Mouse (Mus musculus) kidney, postnatal 10 days (tissue): ENCODE results near the gene Pdf.
"Not testable (repeated sequence)": the region's sequence is repeated elsewhere in the genome, so short reads cannot be mapped to it uniquely, and the experiment has no call there.

Experiments
- DNase-seq: peaks from one replicate; pipeline ENCODE4 v3.0.0; 2021; ENCODE audit warnings: mixed read lengths

Pdf gene

DNA sequence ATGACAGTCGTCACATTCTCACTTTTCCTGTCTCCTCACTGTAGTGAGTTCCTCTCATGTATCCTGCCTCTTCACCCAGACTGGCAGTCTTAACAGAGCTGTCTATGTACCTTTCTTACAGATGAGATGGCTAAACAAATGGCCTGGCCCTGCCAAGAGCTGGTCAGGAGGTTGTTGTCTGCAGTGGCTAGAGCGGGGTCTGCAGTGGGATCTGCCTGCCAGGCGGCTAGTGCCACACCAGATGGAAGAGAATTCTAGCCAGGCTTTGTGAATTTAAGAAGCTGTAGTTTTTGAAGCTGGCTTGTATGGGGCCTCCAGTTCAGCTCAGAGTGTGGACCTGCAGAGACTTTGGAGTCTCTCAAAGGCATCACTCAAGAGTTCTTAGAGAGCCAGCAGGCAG lies 12.8 kb downstream of the Pdf start:
- DNase-seq: no peak

GRCm38 (mm10) chr8:107033609-107034008 lies 14.8 kb downstream of the Pdf start:
- not testable (repeated sequence) for DNase-seq

GRCm38 (mm10) chr8:107031577-107032090 lies 16.8 kb downstream of the Pdf start:
- no peak for DNase-seq

- peak; percentile 98 for DNase-seq
Measured at GRCm38 (mm10) chr8:107030650-107031576, 17.5 kb downstream of the Pdf start, which contains the start of gene Vps4a. TSS of gene Vps4a (plus strand) at chr8:107031222.

DNA sequence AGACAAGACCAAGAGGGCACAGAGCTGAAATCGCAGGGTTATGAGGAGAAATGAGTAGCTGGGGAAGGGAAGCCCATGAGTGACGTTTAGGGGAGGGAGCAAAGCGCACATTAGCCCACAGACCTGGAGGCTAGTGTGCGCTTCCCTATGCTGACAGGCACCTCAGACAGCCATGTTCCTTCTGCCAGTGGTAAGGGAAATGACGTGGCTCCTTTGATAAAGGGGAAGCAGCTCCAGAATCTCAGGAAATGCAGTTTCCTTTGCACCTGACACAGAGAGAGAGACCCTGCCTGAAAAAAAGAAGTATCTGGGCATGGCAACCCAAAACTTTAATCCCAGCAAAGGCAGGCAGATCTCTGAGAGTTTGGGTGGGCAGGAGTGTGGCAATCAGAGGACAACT lies 18.4 kb downstream of the Pdf start:
- no peak for DNase-seq

DNA sequence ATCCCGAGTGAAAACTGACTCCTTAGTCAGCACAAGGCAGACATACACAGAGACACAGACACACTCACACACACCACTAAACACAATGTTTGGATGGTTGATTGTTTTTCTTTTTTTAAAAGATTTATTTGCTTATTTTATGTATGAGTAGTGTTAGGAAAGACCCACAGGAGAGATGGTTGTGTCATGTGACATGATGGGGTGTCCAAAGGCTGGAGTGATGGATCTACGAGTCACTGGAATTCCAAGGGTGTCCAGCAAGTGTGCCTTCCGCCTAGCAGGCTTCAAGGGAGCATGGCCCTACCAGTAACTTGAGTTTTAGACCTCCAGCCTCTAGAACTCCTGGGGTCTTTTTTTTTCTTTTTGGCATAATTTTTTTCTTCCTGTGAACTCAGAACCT lies 19.1 kb downstream of the Pdf start:
- DNase-seq: no peak

GRCm38 (mm10) chr8:107023479-107023878 lies 24.9 kb downstream of the Pdf start:
- DNase-seq: no peak

- DNase-seq: no peak
Measured at GRCm38 (mm10) chr8:107014915-107015314, 33.5 kb downstream of the Pdf start.

DNA sequence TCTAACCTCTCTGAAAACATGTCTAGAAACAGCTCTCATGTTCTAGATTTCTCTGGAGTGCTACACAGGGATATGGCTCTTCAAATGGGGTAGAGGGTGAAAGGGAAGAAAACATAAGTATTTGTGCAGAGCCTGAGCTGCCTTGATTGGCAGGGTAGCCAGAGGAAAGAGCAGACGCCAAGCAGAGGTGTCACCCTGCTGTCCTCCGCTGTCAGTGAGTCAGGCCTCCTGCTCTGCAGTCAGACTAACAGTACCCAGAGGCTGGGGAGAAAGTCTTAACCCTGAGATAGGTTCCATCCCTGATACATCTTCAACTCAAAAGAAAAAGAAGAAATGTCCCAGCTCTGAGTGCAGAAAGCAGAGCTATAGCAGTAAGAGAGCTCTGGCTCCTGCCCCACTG lies 35.7 kb downstream of the Pdf start:
- DNase-seq: no peak

DNA sequence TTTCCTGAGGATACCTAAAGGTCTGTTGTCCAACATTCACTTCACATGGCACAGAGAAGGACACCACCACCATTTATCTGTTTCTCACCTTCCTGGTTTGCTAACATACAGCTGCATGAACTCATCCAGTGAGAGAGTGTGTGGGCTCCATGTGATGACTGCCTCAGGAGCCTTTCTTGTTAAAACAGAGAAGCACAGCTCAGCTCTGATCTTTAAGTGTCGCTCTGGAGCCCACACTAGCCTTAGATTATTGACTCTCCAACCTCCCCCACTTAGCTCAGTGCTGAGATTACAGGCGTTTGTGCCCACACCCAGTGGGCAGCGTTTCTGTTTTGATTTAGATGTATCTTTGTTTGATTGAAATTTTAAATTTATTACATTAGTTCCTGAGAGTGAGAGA lies 40.6 kb downstream of the Pdf start:
- DNase-seq: no peak

DNA sequence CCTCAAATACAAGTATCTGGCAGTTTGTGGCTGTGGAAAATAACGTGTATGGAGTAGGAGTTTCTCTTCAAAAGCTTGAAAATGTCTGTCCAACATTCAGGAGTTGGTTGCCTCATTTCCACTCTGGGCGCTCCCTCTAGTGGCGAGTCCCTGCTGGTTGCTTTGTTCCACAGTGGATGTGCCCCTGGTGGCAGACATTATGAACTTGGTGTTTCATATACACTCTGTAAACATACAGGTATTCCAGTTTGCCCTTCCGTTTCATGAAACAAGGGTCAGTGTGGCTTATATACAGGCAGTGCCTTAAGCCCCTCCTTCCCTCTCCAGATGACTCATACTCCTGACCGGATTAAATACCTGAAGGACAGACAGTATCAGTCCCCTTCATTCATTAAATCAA lies 45.9 kb downstream of the Pdf start:
- DNase-seq: peak; percentile 96

DNA sequence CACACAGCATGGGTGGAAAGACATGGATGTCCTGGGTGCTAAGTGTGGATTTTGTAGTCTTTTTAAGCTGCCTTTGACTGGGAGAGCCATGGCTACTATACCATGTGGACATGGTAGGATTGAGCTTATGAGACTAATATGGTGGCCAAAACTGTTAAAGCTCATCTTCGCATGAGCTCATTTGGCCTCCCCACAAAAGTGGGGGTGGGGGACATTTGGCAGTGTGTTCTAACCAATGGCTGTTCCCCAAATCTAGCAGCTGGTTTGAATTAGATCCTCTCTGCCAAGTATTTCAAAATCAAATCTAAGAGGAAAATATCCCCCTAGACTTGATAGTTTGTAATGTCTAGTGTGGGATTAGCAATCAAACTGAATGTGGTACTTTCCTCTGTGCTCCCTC lies 49.3 kb downstream of the Pdf start:
- peak; percentile 66 for DNase-seq

DNA sequence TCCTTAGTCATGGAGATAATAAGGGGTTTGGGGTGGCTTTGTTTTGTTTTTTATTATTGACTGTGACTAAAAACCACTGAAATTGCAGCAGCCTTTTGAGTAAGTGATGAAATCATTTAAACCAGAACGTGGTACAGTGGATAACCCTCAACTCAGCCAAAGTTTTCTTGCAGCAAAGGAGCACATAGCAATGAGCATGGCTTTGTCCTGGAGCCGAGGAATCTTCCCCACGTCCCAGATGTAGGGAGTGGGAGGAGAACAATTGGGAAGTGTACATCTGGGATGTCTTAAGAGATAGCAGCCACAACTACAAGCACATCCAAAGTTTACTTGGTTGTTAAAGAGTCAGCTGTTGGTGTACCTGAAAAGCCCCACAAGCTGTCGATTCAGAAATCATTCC lies 51.0 kb downstream of the Pdf start:
- no peak for DNase-seq

DNA sequence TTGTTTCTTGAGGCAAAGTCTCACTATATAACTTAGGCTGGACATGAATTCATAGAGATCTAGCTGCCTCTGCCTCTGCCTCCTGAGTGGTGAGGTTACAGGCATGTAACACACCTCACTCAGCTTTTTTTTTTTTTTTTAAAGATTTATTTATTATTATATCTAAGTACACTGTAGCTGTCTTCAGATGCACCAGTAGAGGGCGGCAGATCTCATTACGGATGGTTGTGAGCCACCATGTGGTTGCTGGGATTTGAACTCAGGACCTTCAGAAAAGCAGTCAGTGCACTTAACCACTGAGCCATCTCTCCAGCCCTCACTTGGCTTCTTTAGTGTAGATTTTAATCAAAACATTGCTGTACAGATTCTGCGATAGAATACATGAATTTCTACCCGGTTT lies 52.1 kb downstream of the Pdf start:
- not testable (repeated sequence) for DNase-seq
